Mouse (Mus musculus): ENCODE measurements around the gene Zc3h12a.

Zc3h12a gene

GRCm38 (mm10) chr4:125145213-125145612 lies 17.6 kb upstream of the Zc3h12a start:
- no peak for DNase-seq (ENCODE audit: inconsistent ontology term)

GRCm38 (mm10) chr4:125144627-125145026 lies 17.0 kb upstream of the Zc3h12a start:
- peak; percentile 58 for DNase-seq (ENCODE audit: inconsistent ontology term)

DNA sequence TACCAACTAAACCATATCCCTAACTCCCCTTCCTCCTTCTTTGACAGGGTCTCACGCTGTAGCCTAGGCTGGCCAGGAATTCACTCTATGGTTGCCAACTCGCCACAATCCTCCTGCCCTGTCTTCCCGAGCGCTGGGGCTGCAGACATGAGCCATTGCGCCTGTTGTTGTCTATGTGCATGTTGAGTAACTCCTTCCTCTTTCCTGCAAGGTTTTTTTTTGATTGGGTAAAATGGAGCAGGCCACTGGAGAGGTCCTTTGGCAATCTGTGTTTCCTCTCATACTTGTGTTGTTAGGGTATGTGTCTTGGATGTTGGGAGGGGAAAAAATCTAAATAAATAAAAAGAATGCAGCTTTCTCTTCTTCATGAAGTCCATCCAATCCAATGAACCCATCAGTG lies 16.6 kb upstream of the Zc3h12a start:
- DNase-seq (ENCODE audit: inconsistent ontology term) = no peak

GRCm38 (mm10) chr4:125138321-125138720 lies 10.7 kb upstream of the Zc3h12a start:
- no peak for DNase-seq (ENCODE audit: inconsistent ontology term)

- DNase-seq (ENCODE audit: inconsistent ontology term) = no peak
These were observed 8.8 kb upstream of the Zc3h12a start for GRCm38 (mm10) chr4:125136303-125136888.

DNA sequence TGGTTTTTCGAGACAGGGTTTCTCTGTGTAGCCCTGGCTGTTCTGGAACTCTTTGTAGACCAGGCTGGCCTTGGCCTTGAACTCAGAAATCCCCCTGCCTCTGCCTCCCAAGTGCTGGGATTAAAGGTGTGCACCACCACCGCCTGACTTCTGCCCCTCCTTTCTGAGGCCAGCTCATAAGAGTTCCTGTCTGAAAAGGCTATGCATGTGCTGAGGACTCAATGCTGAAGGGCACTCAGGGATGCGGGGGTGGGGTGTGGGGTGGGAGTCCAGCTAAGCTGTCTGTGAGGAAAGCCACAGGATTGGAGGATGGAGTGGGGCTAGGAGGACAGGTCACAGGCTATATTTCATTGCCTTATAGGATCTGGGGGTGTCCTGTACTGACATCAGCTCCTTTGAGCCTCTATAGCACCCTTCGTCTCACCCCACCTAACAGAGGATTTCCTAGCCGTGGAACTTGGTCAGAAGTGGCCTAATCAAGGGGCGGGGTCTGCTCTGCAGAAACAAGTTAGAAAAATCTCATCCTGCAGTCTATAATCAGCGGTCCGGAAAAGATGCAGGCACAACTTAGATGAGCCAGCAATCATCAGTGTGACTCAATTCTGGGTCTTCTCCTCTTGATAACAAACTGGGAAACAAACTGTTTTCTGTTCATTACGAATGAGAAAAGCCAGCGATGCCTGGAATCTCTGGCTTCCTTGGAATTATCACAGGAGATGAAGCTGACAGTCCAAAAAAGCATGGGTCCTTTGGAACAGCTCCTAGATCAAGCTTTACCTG lies 7.6 kb upstream of the Zc3h12a start:
- peak; percentile 67 for DNase-seq (ENCODE audit: inconsistent ontology term)

- no peak for DNase-seq (ENCODE audit: inconsistent ontology term)
These were observed 7.0 kb upstream of the Zc3h12a start for GRCm38 (mm10) chr4:125134631-125135030.

DNA sequence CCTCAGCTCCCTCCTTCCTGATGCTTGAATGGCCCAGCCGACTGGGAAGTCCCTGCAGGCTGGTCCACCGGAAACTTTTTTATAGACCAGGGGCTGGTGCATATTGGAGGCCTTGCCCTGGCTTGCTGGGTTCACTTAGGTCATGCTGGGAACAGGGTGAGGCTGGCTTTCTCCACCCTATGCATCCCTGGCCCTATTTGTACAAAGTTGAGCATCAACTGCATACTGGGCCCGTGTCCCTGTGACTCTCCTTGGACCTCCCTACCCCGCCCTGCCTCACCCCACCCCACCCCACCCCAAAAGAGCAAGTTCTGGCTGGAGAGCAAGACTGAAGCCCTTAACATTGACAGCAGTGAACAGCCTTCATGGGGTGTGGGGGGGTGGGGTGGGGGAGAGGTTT lies 6.6 kb upstream of the Zc3h12a start:
- DNase-seq (ENCODE audit: inconsistent ontology term) = no peak

GRCm38 (mm10) chr4:125132394-125132793 lies 4.8 kb upstream of the Zc3h12a start:
- DNase-seq (ENCODE audit: inconsistent ontology term) = no peak

GRCm38 (mm10) chr4:125131493-125131892 lies 3.9 kb upstream of the Zc3h12a start:
- DNase-seq (ENCODE audit: inconsistent ontology term) = peak; percentile 76

DNA sequence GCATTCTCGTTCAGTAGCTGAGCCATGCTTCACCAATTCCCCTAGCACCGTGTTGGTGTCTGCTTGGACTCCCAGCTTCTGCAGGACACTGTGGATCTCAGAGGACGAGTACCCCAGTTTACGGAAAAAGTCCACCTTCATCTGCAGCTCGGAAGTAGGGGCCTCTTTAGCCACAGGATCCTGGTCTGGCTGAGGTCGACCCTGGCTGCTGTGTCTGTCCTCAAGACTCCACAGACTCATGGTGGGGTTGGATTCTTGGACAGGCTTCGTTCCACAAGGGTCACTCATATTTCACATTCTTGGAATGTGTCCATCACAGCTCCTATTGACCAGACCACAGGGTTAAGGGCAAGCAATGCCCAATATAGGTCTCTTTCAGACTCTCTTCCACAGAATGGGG lies 879 bp downstream of the Zc3h12a start:
- no peak for DNase-seq (ENCODE audit: inconsistent ontology term)

DNA sequence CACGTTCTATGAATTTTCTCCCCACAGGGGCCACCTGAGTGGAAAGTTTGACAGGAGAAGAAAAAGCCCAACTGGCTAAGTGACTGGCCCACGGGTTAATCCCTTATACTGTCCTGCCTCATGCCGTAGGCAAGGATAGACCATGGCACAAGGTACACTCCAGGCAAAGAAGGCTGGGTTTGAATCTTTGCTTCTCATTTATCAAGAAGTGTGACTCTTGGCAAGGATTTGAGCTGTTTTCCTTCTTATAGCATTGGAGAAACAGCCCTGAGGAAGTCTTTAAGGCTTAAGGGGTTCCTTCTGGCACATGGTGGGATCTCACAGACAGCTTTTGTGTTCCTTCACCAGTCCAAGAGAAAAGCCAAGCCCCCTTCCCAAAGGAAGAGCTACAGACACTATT lies 1.5 kb downstream of the Zc3h12a start:
- no peak for DNase-seq (ENCODE audit: inconsistent ontology term)

DNA sequence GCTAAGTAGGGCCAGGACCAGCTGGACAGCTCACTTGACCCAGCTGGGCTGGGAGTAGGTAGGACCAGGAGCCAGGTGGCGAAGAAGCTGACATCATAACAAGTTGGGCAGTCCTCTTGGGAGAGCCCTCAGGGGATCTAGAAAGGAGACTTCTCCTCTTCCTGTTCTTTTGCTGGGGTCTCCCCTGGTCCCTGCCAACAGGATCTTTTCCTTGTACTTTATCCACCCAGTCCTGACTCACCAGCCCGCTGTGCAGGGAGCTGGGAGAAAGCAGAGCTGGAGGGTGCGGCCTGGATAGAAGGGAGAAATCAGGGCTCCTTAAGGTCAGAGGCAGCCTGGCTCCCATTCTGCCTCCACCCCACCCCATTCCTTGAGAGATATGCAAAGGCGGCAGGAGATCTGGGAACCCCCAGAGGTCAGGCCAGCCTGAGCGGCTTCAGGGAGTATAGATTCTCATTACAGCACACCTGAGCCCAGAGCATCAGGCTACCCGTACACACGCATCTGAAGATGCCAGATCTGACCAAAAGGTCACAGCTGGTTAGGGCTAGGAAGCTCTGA lies 2.2 kb downstream of the Zc3h12a start:
- no peak for DNase-seq (ENCODE audit: inconsistent ontology term)

- DNase-seq (ENCODE audit: inconsistent ontology term) = no peak
These were observed 3.0 kb downstream of the Zc3h12a start for GRCm38 (mm10) chr4:125124424-125125209.

- DNase-seq (ENCODE audit: inconsistent ontology term) = no peak
These were observed 4.4 kb downstream of the Zc3h12a start for GRCm38 (mm10) chr4:125123279-125123671.

DNA sequence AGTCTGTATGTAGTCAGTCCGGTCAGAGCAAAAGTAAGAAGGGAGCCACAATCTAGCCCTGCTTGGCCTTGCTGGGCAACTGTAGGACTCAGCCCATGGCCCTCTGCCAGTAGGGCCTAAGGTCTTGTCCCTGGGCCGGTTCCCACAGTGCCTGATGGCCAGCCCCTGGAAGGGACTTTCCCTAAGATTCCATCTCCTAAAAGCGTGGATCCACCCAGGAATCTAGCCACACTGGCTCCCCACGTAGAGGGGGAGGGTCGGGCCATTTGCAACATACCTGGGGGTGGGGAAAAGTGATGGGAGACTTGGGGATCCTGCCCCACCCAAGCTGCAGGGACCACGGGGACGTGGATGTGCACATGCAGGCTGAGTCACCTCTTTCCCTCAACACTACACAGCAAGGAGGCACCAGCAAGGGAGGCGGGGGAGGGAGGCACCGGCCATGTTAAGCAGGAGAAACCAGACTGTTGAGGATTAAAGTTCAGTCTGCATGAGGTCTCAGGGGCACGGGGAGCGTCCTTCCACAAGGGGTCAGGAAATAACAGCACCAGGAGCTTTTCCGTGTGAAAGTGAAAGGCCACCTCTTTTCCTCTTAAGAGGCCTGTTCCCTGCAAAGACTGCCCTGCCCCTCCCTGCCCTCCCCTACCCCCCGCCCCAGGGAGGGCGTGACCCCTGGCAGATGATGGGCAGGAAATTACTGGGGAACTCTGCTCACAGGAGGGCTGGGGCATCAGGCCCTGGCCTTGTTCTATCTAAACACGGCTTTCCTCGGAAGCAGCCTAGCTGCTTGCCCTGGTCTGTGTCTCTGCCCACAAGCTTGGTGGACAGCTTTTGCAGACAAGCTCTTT lies 5.0 kb downstream of the Zc3h12a start:
- DNase-seq (ENCODE audit: inconsistent ontology term) = peak; percentile 85

DNA sequence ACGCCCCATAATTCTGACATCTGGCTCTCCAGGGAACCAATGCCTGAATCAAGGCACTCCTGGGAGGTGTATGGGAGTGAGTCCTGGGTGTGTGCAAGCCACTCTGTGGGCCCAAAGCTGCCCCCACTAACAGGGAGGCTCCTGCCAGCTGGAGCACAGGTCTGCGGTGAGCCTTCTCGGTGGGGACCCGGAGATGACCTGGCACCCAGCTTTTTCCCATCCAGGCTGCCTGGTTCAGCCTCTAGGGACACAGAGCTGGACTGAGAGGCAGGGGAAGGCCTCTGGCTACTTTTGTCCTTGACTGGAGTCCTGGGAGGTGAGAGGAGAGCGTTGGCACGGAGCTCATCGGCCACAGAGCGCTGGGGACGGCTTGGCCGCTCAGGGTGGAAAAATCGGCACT lies 7.9 kb downstream of the Zc3h12a start:
- no peak for DNase-seq (ENCODE audit: inconsistent ontology term)

GRCm38 (mm10) chr4:125119070-125119469 lies 8.6 kb downstream of the Zc3h12a start:
- no peak for DNase-seq (ENCODE audit: inconsistent ontology term)

DNA sequence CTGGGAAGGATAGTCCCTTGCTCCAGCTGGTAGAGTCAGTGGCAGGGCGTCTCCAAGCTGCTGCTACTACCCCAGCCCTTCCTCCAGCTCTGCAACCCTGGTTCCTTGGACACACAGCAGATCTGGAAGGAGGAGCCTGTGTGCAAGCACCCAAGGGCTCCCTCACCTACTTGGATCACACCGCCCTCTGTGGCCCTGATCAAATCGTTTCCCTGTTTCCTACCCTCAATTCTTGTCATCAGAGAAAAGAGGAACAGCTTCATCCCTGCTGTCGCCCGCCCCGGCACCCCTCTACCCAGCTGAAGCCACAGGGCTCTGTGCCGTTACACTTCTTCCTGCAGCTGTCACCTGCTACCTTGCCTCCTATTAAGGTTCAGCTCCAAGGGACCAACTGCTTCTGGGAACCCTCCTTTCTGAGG lies 9.7 kb downstream of the Zc3h12a start:
- no peak for DNase-seq (ENCODE audit: inconsistent ontology term)

GRCm38 (mm10) chr4:125116929-125117328 lies 10.7 kb downstream of the Zc3h12a start:
- DNase-seq (ENCODE audit: inconsistent ontology term) = no peak

DNA sequence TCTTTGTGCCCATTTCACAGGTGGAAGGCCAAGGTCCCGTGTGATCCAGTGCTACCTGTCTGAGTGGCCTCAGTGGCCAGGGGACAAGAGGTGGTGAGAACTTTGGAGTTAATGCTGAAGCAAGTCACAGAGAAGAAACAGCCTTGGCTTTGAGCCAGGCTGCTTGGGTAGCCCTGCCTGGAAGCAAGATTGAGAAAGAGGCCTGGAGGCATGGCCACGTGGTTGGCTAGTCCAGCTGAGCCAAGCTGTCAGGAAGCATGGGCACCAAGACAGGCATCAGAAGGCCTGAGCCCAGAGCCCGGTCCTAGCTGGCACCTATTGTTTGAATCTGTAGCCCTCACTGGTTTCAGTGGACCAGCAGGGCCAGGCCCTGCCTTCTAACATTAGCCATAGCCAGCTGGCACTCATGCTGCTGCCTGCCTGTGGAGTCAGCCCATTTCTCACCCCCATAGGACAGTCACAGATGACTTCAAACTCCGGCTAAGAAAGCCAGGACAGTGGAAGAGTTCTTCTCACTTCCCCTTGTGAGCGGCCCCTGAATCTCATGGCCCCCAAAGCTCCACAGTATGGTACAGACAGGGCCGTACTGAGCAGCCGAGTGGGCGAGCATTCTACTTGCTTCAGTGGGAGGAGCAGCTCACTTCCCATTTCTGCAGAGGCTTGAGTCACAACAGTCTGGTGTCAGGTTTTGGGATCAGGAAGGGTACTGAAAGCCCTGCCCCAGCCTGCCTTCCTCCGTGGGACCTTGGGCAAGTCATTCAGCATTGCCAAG lies 11.4 kb downstream of the Zc3h12a start:
- DNase-seq (ENCODE audit: inconsistent ontology term) = peak; percentile 70

Data from Muller cell, postnatal 12 days (primary cell).